Mouse (Mus musculus): Measurements from ENCODE around the gene Tmem53.
A peak's percentile ranks its signal among the peaks of the same experiment; 100 is the strongest.

The Tmem53 gene

GRCm38 (mm10) chr4:117281090-117281845 is 29.5 kb downstream of the Tmem53 start:
- DNase-seq (ENCODE audit: low spot score), result no peak

GRCm38 (mm10) chr4:117283271-117284191 is 31.8 kb downstream of the Tmem53 start:
- peak; percentile 38 for DNase-seq (ENCODE audit: low spot score)

GRCm38 (mm10) chr4:117284363-117284762 is 32.6 kb downstream of the Tmem53 start:
- no peak for DNase-seq (ENCODE audit: low spot score)

DNA sequence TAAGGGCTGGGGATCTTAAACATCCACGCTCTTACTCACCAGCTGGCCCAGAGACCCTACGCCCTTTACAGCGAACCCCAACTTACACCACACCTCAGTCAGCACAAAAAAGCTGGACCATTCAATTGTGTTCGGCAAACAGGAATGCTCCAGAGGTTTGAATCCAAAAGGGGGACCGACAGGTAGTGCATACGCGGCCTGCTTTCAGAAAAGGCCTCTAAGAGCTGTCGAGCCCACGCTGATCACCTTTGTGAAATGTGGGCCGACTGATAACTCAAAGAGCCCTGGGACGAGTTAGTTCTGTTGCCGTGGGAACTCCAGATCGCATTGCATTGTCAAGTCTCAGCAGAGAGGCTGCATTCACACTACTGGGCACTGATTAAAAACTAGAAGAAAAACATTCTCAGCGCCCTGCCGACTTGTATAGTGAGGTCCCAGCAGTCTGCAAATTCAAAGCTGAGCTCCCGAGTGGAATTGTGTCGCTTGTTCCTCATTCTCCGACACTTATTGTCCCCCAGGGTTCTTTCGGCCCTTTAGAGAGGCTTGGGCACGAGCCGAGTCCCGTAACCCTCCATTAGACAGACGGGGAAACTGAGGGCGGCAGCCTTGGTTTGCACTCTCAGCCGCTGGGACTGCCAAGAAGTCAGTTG is 36.7 kb downstream of the Tmem53 start:
- DNase-seq (ENCODE audit: low spot score), result no peak

DNA sequence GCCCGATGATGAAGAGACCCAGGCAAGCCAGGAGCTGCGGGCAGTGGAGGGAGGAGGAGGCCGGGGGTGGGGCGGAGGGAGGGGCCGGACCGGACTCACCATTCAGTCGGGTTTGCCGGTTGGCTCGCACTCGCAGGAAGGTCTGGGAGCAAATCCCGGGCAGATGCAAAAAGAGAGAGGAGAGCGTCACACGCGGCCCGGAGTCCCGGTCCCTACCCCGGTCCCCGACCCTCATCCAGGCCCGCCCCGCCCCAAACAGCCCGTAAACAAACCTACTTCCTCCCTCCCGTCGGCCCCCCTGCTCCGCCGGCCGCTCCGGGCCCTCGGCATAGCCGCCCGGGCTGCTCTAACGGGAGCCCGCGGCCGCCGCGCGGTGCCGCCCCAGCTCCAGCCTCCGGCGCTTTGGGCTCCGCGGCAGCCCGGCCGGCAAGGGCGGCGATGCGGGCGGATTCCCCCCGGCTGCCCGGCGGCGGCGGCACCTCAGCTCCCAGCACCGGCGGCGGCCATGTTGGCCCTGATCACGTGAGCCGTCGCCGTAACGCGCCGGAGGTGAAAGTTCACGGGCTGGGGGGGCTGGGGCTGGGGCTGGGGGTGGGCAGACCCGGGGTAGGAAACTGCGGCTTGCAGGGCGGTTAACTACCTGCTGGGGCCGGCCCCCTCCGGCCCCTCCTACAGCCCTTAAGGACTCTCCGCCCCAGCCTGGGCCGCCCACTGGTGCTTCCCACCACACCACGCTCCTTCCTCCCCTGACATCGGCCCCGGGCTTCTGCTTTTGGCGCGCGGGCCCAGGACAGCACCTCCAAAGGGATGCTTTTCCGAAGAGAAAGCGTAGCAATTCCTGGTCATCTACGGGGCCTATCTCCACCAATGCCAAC is 37.4 kb downstream of the Tmem53 start:
- DNase-seq (ENCODE audit: low spot score), result peak; percentile 91

- DNase-seq (ENCODE audit: low spot score), result no peak
Observed at GRCm38 (mm10) chr4:117291696-117292095, 39.9 kb downstream of the Tmem53 start.

DNA sequence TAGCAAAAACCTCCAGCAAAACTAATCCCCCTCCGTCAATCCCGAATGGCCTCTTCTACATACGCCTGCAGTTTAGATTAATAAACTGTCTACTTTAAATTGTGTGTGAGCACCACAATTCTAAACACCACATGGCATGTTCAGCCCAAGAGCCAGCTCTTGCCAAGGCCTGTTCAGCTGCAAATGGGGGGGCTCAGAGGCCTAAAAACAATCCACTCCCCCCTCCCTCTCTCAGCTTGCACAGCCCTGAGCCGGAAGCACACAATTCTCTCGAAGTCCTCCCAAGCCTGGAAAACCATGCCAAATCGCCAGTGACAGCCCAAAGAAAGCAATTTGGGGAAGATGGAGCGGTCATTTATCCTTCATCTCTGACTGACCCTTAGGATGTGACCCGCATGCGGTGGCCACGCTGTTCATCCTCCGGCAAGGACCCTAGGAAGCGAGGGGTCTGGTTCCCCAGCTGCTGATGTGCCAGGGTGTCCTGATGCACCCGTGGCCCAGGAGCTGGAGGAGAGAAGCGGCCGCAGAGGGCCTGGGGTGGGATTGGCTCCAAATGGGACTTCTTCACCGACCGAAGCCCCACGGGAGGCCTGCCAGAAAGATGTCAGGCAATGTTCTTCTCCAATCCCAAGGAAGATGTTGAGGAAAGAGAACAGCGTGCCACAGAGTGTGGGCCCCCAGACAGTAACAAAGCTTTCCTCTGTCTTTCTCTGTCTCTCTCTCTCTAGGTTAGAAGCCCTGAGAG is 45.3 kb downstream of the Tmem53 start:
- no peak for DNase-seq (ENCODE audit: low spot score)

DNA sequence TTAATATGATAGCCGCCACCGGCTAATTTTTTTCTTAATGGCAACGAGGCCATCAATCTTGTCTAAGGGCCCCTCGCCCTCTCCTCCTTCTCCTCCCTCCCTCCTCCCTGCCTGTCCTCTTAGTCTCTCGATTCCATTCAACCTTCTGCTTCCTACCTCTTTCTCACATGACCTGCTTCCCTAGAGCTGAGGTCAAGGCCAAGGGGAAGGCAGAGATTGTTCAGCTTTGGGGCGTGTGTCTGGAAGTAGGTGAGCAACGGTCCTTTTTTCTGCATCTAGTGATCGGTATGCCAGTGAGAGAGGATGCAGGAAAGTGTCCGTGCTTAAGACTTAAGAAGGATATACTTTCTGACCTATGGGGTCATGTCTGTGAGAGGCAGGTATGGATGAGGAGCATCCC is 46.1 kb downstream of the Tmem53 start:
- DNase-seq (ENCODE audit: low spot score), result no peak

GRCm38 (mm10) chr4:117299921-117300320 is 48.2 kb downstream of the Tmem53 start:
- no peak for DNase-seq (ENCODE audit: low spot score)

GRCm38 (mm10) chr4:117302027-117302806 is 50.5 kb downstream of the Tmem53 start:
- DNase-seq (ENCODE audit: low spot score), result no peak

DNA sequence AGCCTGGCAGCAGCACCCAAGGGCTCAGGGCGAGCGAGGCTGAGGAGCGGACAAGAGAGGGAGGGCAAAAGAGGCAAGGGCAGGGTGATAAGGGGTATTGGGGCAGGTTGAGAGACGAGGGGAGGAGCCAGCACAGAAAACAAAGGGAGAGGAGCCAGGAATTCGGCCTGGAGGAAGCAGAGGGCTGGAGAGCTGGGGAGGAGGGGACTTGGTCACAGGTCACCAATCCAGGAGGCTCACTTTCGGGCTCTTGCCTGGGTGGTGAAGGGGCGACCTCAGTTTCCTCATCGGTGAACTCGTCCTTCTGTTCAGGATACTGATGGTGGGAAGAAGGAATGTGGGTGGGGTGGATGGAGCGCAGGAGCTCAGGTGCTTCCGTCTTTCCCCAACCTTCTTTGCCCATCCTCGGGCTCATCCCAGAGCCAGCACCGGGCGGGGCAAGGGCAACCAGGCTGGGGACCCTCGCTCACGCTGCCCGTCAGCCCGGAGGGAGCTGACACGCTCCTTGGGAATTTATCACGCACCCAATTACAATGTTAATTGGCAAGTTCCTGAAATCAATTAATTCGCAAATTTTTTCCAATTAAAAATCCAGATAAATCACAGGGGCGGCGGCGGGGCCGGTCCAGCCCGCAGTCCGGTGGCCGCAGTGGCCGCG is 52.0 kb downstream of the Tmem53 start:
- DNase-seq (ENCODE audit: low spot score), result no peak

DNA sequence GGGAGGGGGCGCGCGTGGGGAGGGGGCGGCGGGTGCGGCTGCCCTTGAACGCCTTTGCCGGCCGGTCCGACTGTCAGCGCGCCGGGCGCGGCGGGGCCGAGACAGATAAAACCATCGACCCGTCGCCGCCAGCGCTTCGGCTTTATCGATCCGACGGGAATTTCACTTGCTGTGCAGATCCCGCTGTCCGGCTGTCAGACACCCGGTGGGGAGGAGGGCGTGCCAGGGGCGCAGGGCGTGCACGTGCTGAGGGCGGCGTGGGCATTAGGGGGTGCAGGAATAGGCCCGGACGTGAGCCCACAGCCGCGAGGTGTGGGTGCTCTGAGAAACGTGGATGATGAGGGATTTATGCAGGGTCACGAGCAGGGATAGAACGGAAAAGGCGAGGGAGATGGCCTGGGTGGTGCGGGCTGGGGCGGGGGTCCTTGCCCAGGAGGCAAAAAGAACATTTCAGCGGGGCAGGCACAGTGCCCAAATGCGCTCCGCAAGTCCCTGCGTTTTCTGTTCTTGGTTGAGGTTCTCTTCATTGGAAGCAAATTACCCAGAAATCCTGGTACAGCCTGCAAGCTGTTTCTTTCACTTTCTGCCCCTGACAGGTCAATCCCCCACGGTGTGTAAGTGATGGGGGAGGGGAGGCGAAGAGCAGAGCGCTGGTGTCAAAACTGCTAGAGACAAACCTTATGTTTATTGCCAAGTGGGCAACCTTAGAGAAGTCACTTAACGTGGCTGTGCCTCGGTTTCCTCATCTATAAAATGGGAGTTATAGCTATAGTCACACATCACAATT is 52.7 kb downstream of the Tmem53 start:
- no peak for DNase-seq (ENCODE audit: low spot score)

- DNase-seq (ENCODE audit: low spot score), result no peak
Observed at GRCm38 (mm10) chr4:117305461-117305860, 53.7 kb downstream of the Tmem53 start.

DNA sequence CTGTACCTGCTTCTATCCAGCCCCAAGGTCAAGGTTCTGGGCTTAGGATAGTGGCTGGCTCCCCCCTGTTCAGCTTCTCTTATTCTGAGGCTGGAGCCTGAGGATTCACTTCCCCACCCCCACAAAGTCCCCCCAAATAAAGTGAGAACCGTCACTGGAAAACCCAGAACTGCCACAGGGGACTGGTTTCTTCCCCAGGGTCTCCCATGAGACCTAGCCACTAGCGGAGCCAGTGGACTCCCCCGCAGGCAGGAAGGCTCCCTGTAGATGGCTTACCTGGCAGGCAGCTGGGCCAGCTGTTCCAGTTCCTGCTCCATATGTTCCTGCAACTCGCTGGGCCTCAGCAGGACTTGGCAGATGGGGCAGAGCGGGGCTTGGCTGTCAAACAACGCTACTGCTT is 55.5 kb downstream of the Tmem53 start:
- DNase-seq (ENCODE audit: low spot score), result no peak

DNA sequence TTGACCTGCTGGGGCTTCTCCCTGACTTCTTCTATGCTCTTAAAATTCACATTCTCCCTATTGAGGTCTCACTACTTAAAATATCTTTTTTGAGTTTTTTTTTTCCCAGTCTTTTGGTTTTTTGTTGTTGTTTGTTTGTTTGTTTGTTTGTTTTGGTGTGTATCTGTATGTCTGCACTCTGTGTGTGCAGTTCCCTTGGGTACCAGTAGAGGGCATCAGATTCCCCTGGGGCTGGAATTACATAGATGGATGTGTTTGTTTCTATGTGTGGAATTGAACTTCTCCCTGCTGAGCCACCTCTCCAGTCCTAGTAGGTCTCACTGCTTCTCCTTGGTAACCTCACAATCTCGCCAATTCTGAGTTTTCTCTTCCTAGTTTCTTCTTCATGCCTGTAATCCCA is 57.7 kb downstream of the Tmem53 start:
- DNase-seq (ENCODE audit: low spot score), result no peak

GRCm38 (mm10) chr4:117311891-117312290 is 60.1 kb downstream of the Tmem53 start:
- no peak for DNase-seq (ENCODE audit: low spot score)

- DNase-seq (ENCODE audit: low spot score), result peak; percentile 58
Observed at GRCm38 (mm10) chr4:117312416-117313084, 60.8 kb downstream of the Tmem53 start.

DNA sequence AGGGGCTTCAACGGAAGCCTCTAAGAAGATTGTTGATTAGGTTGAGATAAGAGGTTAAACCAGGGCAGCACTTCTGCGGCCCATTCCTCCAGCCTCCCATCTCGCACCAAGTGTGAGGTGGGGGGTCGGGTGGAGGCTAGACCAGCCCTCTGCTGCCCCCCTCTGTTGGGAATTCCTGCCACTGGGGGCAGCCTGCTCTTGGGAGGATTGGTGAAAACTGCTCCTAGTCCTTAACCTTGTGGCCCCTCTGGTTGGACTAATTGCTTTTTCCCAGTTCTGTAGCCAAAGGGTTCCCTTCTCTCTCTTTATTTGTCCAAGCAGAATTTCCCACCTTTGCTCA is 61.3 kb downstream of the Tmem53 start:
- DNase-seq (ENCODE audit: low spot score), result no peak
